Mouse (Mus musculus) gastrocnemius, adult 18-20 months (tissue): ENCODE data around the gene Pif1. TPM values are rescaled to one million over a fixed set of nuclear protein-coding genes. Genes with fewer than 3 reads are reported as not detected.

ENCODE experiments used
- DNase-seq: peaks from one replicate; pipeline ENCODE4 v3.0.0; 2021; ENCODE audit warnings: low spot score
- long read RNA-seq, 2 experiments: library from polyadenylated mRNA; stranded (forward); transcript quantifications; one replicate each; pipeline ENCODE4 v2.0.0; 2021
- total RNA-seq, 2 experiments: library from RNA; stranded (reverse); gene quantifications; 2 replicates each; pipeline ENCODE4 v1.2.3; 2021

Pif1 gene
- total RNA-seq, result not detected
- long read RNA-seq, experiment 1, result 0 reads
- long read RNA-seq, experiment 2, partial matches to known transcripts, result 0 of 1 reads
- long read RNA-seq, experiment 2, other reads (novel, unspliced or antisense), result 1 of 1 reads

- peak; percentile 80 for DNase-seq
Measured at GRCm38 (mm10) chr9:65586406-65587269, at the start of gene Pif1. Pif1 (plus strand) TSS chr9:65587160.

GRCm38 (mm10) chr9:65537901-65538630 lies 48.9 kb upstream of the Pif1 start:
- peak; percentile 43 for DNase-seq

- no peak for DNase-seq
Measured at GRCm38 (mm10) chr9:65539697-65540096, 47.3 kb upstream of the Pif1 start.

- peak; percentile 48 for DNase-seq
Measured at GRCm38 (mm10) chr9:65541126-65542068, 45.6 kb upstream of the Pif1 start.

- DNase-seq, result no peak
Measured at GRCm38 (mm10) chr9:65542111-65542524, 44.8 kb upstream of the Pif1 start.

- DNase-seq, result no peak
Measured at GRCm38 (mm10) chr9:65545635-65546412, 41.1 kb upstream of the Pif1 start.

GRCm38 (mm10) chr9:65546413-65546695 lies 40.6 kb upstream of the Pif1 start:
- DNase-seq, result no peak

- no peak for DNase-seq
Measured at GRCm38 (mm10) chr9:65547111-65547510, 39.8 kb upstream of the Pif1 start.

GRCm38 (mm10) chr9:65547844-65548243 lies 39.1 kb upstream of the Pif1 start:
- DNase-seq, result no peak

GRCm38 (mm10) chr9:65548311-65548710 lies 38.6 kb upstream of the Pif1 start:
- DNase-seq, result no peak

GRCm38 (mm10) chr9:65549139-65549538 lies 37.8 kb upstream of the Pif1 start:
- no peak for DNase-seq

- no peak for DNase-seq
Measured at GRCm38 (mm10) chr9:65549643-65550042, 37.3 kb upstream of the Pif1 start.

- DNase-seq, result no peak
Measured at GRCm38 (mm10) chr9:65550079-65550831, 36.7 kb upstream of the Pif1 start.

- DNase-seq, result peak; percentile 76
Measured at GRCm38 (mm10) chr9:65551035-65551434, 35.9 kb upstream of the Pif1 start.

GRCm38 (mm10) chr9:65552141-65552540 lies 34.8 kb upstream of the Pif1 start:
- no peak for DNase-seq

- no peak for DNase-seq
Measured at GRCm38 (mm10) chr9:65552711-65553110, 34.2 kb upstream of the Pif1 start.

- no peak for DNase-seq
Measured at GRCm38 (mm10) chr9:65555001-65555405, 32.0 kb upstream of the Pif1 start.

GRCm38 (mm10) chr9:65555621-65556020 lies 31.3 kb upstream of the Pif1 start:
- DNase-seq, result no peak

GRCm38 (mm10) chr9:65556349-65556748 lies 30.6 kb upstream of the Pif1 start:
- no peak for DNase-seq

GRCm38 (mm10) chr9:65556979-65557378 lies 30.0 kb upstream of the Pif1 start:
- no peak for DNase-seq
